Mouse (Mus musculus) kidney, postnatal 10 days (tissue): ENCODE results near the gene Zfp296.
"Not testable (repeated sequence)": the region's sequence is repeated elsewhere in the genome, so short reads cannot be mapped to it uniquely, and the experiment has no call there.

Experiments
- DNase-seq: peaks from one replicate; pipeline ENCODE4 v3.0.0; 2021; ENCODE audit warnings: mixed read lengths

The Zfp296 gene

DNA sequence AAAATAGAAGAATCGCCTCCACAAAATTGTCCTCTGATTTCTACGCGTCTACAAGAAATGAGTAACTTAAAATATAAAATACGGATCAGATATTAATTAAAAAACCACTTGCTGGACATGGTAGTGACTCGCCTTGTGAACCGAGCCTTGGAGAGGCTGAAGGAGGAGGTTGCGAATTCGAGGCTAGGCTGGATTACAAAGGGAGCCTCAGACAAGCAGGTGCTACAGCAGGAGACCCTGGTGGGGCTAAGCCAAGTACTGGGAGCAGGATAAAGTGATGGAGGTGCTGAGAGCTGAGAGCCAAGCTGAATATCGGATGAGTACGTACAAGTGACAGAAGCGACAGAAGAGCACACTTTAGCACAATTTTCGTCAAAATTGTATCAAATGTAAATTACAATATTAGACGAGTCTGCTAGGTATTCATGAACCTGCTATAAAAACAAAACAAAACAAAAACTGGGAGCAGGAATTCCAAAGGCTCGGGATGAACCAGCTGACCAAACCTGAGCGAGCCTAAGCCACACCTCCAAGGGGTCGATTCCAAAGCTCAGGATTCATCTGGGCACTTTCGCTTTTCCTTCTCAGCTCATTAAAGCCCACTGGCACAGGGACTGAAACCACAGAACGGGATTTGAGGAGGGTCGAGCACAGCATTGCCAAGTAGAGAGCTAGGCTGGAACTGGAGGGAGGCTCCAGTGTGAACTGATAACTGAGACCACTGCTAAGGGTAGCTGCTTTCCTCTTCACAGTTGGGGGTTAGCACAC lies 14.3 kb upstream of the Zfp296 start, which contains the start of gene Ppp1r37:
TSS of gene Ppp1r37 (minus strand) at position 434 of the 768 bp plus-strand sequence.
- peak; percentile 57 for DNase-seq

DNA sequence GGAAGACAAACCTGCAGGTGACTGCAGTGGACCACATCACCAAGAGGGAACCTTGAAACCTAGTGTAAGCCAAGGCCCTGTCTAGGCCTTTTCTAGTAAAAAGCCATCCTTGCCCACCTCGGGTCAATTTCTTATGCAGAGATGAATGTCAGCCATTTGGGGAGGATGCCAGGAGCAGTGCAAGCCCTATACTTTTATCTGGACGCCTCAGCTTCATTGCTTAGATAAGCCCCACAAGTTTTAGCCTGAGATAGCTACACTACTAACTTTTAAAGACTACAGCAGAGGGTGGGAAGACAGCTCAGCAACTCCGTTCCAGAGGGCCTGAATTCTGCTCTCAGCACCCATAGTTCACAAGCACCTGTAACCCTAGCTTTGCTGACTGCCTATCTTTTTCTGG lies 13.2 kb upstream of the Zfp296 start:
- no peak for DNase-seq

DNA sequence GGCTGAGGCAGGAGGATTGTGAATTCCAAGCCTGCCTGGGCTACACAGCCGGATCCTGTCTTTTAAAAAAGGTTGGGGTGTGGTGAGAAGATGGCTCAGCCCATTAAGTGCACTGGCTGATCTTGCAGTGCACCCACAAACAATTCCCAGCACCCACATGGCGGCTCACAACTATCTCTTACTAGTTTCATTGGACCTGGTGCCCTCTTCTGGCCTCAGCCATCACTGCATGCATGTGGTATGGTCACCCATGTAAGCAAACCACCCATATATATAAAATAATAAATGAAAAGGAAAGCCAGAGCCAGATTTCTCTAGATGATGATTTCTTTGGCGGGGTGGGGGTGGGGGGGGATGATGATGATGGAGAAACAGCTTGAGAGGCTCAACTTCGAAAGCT lies 12.6 kb upstream of the Zfp296 start:
- DNase-seq: peak; percentile 33

DNA sequence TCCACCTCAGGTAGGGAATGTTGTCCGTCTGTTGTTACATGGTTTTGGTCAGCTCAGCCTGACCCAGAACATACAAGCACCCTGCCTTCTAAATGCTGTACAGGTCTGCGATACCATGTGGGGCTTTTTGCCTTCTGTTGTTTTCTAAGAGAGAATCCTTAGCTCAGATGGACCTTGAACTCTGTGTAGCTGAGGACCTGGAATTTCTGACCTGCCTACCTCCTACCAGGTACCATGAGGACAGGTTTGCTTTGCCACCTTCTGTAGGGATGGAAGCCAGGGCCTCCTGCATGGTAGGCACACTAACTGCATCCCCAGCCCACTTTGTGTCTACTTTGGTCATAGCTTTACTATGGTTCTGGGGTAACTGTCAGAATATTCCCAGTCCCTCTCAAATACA lies 11.3 kb upstream of the Zfp296 start:
- DNase-seq: no peak

DNA sequence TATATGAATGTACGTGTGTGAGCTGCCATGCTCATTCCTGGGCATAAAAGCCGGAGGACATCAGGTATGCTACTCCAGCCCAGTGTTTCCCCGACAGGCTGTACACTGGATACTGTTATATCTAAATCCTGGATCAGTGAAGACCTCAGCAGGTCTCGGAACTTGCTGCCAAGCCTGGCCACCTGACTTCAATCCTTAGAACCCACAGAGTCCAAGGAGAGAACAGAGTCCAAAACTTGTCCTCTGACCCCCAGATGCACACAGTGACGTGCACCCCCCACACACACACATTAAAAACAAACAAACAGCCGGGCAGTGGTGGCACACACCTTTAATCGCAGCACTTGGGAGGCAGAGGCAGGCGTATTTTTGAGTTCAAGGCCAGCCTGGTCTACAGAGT lies 9.7 kb upstream of the Zfp296 start:
- peak; percentile 37 for DNase-seq

DNA sequence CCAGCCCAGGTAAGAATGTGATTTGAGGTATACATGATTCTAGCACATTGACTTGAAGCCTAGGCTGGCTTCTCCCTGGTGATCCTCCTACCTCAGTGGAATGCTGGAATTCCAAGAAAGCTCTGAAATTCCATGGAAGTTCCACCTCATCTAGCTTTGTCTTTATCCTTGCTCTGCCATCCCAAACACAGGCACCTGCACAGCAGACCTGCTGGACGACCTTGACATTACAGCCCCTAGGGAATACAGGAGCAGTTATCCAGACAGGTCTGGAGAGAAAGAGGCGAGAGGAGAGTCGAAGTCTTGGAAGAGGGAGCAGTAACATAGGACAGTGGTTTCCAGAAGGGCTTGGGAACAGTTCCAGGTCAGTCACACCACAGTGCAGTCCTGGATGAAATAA lies 7.4 kb upstream of the Zfp296 start:
- DNase-seq: no peak

DNA sequence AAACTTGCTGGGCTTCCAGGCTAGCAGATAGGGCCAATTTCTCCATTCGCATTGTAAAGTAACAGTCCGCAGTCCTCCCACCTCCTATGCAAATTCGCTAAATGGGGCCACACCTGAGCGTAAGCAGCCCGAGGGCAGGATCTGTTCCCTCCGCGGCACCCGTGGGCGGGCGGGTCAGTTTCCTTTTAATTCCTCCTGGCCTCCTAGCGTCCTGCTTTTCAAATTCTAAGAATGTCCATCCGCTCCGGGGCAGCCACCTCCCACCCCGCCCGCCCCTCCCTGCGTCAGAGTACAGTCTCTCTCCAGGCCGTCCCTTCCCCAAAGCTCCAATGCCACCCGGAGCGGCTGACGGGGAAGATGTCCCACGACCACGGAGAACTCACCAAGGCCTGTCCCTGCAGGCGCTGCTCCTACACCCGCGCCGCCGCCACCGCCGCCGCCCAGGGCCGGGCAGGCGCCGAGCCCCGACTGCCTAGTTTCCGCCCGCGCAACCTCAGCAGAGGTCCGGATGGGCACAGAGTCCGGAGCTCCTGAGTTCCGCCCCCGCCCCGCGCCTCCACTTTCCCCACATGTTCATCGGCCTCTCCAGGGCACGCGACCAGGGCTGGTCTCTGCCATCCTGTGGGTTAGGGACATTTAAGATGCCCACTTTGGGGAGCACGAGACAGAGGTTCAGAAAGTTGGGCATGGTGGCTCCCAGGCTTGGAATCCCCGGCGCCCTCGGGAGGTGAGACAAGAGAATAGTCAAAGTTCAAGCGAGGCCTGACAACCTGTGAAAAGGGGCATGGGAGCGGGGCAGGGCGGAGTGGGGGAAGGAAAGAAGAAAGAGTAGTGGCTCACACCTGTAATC lies 3.9 kb upstream of the Zfp296 start:
- DNase-seq: peak; percentile 89

DNA sequence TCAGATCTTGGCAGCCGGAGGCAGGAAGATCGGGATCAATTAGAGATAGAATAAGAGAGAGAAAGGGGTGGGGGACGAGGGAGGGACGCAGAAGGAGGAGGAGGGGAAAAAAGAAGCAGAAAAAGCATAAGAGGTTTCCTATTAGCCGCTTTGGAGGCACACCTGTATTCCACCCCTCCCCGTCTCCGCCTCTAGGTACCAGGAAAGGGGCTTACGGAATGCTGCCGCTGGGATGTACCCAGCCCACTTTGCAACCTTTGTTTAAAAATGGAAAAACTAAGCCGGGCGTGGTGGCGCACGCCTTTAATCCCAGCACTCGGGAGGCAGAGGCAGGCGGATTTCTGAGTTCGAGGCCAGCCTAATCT lies 3.3 kb upstream of the Zfp296 start:
- no peak for DNase-seq

DNA sequence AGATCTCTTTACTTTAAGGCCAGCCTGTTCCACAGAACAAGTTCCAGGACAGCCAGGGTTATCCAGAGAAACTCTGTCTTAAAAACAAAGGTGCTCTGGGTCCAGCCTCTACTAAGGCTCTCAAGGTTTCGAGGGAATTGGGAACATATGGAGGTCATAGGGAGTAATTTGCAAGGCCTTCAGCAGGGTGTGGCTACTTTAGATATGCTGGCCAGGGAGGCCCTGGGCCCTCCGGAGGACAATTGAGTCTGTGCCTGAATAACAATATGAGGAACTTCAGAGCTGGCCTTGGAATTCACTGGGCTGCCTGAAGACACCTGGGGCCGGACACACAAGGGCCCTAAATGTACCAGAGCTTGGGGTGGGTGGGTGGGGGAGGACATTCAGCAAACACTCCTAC lies 1.5 kb upstream of the Zfp296 start:
- DNase-seq: no peak

DNA sequence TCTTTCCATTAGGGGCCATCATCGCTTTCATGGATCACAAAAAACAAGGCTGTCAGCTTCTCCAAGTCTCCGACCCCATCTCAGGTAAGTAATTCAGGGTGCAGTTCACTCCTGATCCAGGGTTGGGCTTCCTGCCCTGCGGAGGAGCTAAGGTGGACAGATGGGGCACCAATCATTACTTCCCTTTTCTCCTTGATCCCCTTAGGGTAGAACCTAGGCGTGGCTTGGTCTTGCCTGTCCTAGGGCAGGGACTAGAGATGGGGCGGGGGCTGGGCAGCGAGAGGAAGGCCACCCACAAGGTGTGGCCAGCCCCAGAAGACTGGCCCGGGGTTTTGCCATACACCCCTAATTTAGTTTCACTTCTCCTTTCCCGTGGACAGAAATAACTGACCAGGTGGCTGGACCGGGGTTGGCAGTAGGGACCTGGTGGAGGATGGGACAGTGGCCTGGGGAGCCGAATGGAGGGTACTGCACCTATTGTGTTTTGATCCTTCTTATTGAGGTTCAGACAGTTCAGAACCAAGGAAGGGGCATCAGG lies 859 bp downstream of the Zfp296 start:
- no peak for DNase-seq

DNA sequence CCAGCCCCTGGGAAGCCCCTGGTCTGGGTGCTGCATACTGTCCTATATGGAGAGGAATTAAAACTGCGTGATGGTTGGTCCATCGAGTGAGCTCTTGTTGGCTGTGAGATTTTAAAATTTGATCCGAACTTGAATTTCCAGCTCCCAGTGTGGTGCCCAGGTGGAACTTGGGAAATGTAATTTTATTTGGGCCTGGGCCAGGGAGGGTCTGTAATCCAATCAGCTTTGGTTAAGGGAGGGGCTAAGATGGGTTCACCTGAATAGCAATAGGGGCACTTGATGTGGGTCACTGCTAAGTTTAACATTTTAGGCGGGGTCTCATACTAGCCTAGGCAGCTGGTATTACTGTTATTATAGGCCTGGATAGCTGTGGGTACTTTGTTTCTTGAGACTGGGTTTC lies 1.3 kb downstream of the Zfp296 start:
- DNase-seq: no peak

DNA sequence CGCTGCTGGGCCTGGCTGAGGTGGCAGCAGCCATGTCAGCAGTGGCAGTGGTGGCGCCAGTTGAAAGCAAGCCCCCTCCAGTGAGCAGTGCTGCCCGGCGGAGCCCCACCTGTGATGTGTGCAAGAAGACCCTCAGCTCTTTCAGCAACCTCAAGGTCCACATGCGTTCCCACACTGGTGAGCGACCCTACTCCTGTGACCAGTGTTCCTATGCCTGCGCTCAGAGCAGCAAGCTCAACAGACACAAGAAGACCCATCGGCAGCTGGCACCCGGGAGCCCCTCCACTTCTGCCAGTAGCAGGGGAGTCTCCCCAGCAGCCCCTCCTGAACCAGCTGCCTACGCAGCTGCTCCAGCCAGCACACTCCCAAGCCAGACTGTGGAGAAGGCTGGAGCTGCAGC lies 2.7 kb downstream of the Zfp296 start:
- no peak for DNase-seq

DNA sequence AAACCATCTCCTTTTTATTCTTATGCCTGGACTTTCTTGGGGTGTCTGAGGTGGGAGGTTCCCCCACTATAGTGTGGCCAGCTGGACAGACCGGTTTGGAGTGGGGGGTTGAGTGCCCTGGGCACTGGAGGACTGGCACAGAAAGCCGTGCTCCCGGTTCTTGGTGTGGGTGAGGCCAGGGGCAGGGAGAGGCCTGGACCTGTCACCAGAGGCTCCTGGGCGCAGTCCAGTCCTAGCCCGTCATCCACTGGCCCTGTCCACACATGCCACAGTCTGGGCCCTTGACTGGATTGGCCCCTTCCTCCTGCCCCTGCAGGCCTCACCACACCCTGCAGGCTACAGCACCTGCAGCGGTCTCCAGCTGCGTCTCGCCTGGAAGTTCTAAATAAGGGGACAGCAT lies 3.5 kb downstream of the Zfp296 start:
- no peak for DNase-seq

DNA sequence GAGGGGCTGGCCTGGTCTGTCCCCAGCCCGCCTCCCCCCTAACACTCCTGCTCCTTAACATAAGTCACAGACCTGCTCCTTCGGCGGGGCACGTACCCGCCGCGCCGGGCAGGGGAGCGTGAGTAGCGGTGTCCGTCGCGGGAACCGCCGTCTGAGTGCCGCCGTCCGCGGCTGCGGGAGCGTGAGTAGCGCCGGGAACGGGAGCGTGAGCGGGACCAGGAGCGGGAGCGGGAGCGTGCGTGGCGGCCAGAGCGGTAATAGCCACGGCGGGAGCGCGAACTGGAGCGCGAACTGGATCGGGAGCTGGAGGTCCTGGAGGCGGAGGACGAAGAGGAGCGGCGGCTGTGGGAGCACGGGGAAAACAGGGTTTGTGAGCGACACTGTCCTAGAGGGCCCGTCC lies 9.2 kb downstream of the Zfp296 start:
- DNase-seq: no peak

DNA sequence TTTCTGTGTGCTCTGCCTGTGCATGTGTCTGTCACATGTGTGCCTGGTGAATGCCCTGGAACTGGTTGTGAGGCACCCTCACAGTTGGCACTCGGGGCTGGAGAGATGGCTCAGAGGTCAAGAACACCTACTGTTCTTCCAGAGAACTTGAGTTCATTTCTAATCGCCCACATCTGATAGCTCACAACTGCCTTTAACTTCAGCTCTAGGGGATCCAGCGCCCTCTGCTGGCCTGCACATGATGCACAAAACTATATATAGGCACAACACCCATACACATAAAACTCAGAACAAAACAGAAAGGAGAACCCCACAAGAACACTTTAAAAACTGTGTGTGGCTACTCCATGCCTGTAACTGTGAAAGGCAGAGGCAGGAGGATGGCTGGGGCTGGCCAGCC lies 12.1 kb downstream of the Zfp296 start:
- peak; percentile 79 for DNase-seq

DNA sequence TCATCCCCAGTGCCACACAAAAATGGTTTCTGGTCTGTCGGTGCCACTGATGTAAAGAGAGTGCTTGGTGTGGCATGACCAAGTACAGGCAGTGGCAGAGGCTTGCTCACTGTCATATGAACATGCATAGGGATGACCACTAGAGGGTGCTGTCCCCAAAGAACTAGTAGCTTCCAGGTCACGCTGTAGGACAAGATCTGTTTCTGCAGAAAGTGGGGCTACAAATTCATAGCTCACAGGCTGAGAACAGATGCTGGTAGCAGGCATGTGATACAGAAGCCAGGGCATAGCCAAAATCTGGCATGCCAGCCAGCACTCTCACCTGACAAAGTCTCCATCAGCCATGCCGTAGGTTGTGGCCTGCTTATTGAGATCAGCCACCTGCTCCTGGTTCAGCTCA lies 12.8 kb downstream of the Zfp296 start:
- DNase-seq: peak; percentile 86

DNA sequence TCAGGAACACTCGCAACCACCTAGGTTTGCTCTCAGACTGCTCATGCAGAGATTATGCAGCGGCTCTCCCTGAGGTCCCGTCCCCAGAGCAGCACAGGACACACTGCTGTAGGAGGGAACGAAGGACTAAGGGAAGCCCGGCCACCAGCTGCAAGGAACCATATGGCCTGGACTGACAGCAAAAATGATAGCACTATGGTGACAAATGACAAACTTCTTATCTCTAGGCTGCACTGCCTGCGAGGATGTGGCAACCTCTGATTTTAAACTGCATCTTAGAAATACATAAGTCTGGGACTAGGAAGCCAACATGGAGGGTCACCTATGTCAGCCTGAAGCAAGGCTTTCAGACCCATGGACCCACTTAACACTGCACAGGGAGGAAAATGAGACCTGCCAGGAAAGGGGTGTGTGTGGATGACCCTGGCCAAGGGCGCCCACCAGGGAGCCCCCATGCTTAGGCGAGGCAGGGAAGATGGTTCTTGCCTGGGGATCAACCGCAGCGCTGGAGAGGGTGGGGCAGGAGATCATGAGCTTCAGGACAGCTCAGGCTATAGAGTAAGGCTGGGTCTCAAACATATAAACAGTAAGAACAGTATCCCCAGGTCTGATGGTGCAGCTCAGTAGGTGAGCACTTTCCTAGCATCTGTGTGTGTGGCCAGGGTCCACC lies 16.1 kb downstream of the Zfp296 start:
- DNase-seq: no peak

DNA sequence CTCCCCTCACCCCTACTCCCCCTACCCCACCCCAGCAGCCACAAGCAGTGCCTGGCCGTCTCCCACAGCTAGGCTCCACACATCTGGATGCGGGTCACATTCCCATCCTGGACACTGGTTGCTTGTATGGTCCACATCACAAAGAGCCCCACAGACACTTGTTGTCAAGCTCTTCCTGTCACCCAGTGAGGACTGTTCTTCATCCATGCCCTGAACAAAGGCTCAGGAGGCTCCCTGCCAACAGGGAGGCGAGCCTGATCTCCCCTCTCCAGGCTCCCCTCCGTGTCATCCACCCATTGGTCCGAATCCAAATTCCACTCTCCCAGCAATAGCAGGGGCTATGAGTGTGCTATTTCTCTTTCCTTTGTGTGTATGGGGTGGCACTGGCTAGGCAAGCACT lies 23.5 kb downstream of the Zfp296 start:
- no peak for DNase-seq

DNA sequence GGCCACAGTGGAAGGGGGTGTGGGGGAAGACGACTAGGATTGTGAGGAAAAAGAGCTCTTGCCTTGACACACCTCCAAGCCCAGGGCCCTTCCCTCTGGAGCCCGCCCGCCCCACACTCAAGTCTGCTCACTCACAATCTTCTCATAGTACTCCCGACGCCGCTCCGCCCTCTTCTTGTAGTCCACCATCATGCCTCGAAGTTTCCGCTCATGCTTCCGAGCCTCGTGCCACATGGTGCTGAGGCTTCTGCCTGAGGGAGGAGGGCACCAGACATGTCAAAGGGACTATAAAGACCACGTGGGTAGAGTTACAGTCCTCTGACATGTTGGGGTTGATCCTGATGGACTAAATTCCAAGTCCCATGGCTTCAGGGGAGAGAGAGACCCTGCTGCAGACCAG lies 26.0 kb downstream of the Zfp296 start:
- no peak for DNase-seq

DNA sequence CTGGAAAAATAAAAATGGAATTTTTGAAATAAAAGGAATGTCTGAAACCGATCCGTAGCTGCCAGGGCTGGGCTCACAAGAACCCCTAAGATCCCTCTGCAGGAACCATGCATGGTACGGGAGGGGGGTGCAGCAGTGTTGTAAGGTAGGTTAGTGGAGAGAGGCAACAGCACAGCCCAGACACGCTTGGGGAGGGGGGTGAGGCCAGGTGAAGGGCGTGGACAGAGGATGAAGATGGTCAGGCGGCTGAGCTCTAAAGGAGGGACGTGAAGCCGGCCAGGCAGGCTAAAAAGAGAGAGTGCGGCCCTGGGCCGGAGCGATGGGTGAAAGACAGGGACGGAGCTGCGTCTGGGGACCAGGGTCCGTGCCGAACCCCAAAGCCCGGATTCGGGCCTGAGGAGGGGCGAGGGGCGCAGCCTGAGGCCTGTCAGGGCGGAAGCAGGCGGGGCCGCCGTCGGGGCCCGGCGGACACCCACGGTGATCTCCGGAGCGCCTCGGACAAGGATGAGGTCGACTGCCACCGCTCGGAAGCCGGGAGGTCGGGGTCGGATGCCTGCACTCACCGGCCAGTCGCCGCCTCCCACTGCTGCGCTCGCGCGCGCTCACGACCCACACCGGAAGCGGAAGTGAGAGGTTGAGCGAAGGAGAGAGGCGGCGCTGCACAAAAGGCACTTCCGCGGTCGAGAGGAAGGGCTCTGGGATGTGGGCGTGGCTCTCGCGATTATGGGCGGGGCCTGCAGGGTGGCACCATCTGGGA lies 26.9 kb downstream of the Zfp296 start, which contains the start of gene Clasrp:
TSS of gene Clasrp (minus strand) at position 638 of the 757 bp plus-strand sequence.
- DNase-seq: peak; percentile 98

DNA sequence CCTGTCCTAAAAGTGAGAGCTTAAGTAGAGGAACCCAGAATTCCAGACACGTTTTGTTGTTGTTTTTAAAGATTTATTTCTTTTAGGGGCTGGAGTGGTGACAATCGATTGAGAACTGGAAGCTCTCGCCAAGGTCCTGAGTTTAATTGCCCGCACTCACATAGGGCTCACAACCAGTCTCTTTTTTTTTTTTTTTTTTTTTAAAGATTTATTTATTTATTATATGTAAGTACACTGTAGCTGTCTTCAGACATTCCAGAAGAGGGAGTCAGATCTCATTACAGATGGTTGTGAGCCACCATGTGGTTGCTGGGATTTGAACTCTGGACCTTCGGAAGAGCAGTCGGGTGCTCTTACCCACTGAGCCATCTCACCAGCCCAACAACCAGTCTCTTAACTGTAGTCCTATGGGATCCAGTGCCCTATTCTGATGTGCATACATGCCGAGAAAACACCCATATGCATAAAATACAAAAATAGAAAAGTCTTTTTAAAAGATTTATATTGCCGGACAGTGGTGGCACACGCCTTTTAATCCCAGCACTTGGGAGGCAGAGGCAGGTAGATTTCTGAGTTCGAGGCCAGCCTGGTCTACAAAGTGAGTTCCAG lies 27.6 kb downstream of the Zfp296 start:
- DNase-seq: not testable (repeated sequence)

DNA sequence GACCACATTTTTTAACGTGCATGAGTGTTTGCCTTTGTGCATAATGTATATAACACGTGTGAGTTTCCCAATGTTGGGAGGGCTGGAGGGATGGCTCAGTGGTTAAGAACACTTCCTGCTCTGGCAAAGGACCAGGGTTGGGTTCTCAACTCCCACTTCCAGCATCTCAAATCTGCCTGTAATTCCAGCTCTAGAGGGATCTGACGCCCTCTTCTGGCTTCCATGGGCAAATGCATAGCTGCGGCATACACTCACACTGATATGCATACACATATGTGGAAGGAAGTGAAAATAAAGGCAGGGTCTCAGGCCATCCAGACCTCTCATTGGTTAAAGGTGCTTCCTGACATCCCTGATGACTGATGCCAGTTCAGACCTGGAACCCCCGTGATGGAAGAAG lies 30.2 kb downstream of the Zfp296 start:
- no peak for DNase-seq
